Comparison of ENCODE assay signal across 22 mouse cellular contexts in the genomic region with DNA sequence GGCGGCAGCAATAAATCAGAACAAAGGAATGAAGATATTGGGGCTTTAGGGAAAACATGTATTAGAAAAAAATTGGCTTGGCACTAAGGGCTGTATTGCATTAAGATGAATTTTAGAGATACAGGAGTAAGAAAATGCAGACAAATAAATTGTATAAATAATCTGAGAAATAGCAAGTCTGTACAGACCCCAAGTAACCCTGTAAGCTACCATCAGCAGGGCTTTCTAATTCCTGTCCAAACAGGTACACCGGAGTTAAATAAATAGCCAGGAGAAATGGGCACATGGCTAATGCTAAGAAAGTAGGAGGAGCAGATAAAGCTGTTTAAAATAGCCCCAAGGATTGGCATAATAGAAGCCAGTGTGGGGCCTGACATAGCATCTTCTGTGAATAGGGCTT.
"Had no signal": no experiment of that assay in that cellular context is flagged by ENCODE, and none has a peak within 500 bp of the region (broad histone marks: within the 10 kb centered on the region; RNA-seq: fewer than 3 reads in every experiment).

No protein-coding gene starts in this region.

- H3K4me2 ChIP-seq: liver, embryonic 11.5 days; liver, embryonic 13.5 days; liver, embryonic 15.5 days; lung, embryonic 15.5 days; neural tube, embryonic 13.5 days; neural tube, embryonic 15.5 days had no signal

- H3K36me3 ChIP-seq: liver, embryonic 13.5 days; liver, embryonic 15.5 days; lung, embryonic 15.5 days; neural tube, embryonic 13.5 days; neural tube, embryonic 15.5 days had no signal

- DNase-seq: liver, embryonic 13.5 days; liver, postnatal 0 days; lung, adult 2 months; lung, postnatal 14 days; lung, postnatal 36 days; retina, postnatal 1 day; right cerebral cortex, adult 18-20 months; right cerebral cortex, postnatal 25 days; right cerebral cortex, postnatal 4 days; spleen, adult 18-20 months; thymus, adult 18-20 months; thymus, postnatal 25 days; thymus, postnatal 4 days had no signal

- H3K9ac ChIP-seq: liver, embryonic 13.5 days; liver, embryonic 15.5 days; liver, postnatal 0 days; lung, embryonic 15.5 days; neural tube, embryonic 13.5 days; neural tube, embryonic 15.5 days had no signal

- H3K27ac ChIP-seq: liver, embryonic 13.5 days; liver, embryonic 15.5 days; lung, embryonic 15.5 days; macrophage; neural tube, embryonic 13.5 days; neural tube, embryonic 15.5 days had no signal

- ATAC-seq: liver, postnatal 0 days; lung, postnatal 0 days had no signal

- H3K9me3 ChIP-seq: liver, embryonic 13.5 days; liver, embryonic 15.5 days; lung, embryonic 15.5 days; megakaryocyte, embryonic 14.5 days; neural tube, embryonic 13.5 days; neural tube, embryonic 15.5 days had no signal

- H3K27me3 ChIP-seq: liver, embryonic 13.5 days; liver, embryonic 15.5 days; lung, embryonic 15.5 days; neural tube, embryonic 13.5 days; neural tube, embryonic 15.5 days had no signal

- H3K4me3 ChIP-seq: liver, embryonic 13.5 days; liver, embryonic 15.5 days; lung, embryonic 15.5 days; megakaryocyte, embryonic 14.5 days; myocyte; neural tube, embryonic 13.5 days; neural tube, embryonic 15.5 days had no signal

- H3K4me1 ChIP-seq: liver, embryonic 13.5 days; liver, embryonic 15.5 days; lung, embryonic 15.5 days; neural tube, embryonic 13.5 days; neural tube, embryonic 15.5 days had no signal
